Mouse (Mus musculus) c-Kit-positive CD71-positive TER-119-positive erythroid progenitor cells, embryonic 14.5 days (primary cell): ENCODE data around the gene Ccr3.
"Not testable (repeated sequence)": the region's sequence is repeated elsewhere in the genome, so short reads cannot be mapped to it uniquely, and the experiment has no call there.

Experiments
- DNase-seq: peaks from one replicate; pipeline ENCODE4 v3.0.0-alpha.2; 2013; ENCODE audit warnings: low spot score

Gene Ccr3

GRCm38 (mm10) chr9:124053532-124053931 lies 31.8 kb downstream of the Ccr3 start:
- DNase-seq: no peak

- no peak for DNase-seq
Measured at GRCm38 (mm10) chr9:124056158-124056709, 34.5 kb downstream of the Ccr3 start.

- DNase-seq: no peak
Measured at GRCm38 (mm10) chr9:124059660-124060352, 38.0 kb downstream of the Ccr3 start.

- not testable (repeated sequence) for DNase-seq
Measured at GRCm38 (mm10) chr9:124061474-124062432, 40.0 kb downstream of the Ccr3 start.

- no peak for DNase-seq
Measured at GRCm38 (mm10) chr9:124066572-124067103, 44.9 kb downstream of the Ccr3 start.

- no peak for DNase-seq
Measured at GRCm38 (mm10) chr9:124068098-124069058, 46.6 kb downstream of the Ccr3 start.

GRCm38 (mm10) chr9:124071506-124071905 lies 49.7 kb downstream of the Ccr3 start:
- DNase-seq: no peak

GRCm38 (mm10) chr9:124079803-124080202 lies 58.0 kb downstream of the Ccr3 start:
- no peak for DNase-seq

- DNase-seq: not testable (repeated sequence)
Measured at GRCm38 (mm10) chr9:124080471-124080870, 58.7 kb downstream of the Ccr3 start.
